Mouse (Mus musculus) frontal cortex, postnatal 10 days (tissue): ENCODE measurements around the gene D5Ertd579e.

Source experiments
- DNase-seq, 2 experiments: peaks; one replicate each; pipeline ENCODE4 v3.0.0; 2022; ENCODE audit warnings: low spot score in 2 of 2, mixed read lengths in 1 of 2

The D5Ertd579e gene

DNA sequence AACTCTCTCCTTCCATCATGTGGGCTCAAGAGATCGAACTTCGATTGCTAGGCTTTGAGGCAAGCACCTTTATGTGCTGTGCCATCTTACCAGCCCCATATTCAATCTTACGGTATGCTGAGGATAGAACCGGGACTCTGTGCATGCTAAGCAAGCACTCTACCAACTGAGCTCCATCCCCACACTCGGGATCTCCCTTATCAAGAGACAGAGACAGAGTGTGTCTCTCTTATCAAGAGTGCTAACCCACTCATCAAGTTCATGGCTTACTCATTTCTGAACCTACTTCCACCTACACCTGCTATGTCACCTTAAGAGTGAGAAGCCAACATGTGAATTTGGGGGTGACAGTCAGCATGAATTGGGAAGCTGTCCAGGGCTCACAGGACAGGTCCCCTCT lies 24.4 kb upstream of the D5Ertd579e start:
- no peak for DNase-seq

DNA sequence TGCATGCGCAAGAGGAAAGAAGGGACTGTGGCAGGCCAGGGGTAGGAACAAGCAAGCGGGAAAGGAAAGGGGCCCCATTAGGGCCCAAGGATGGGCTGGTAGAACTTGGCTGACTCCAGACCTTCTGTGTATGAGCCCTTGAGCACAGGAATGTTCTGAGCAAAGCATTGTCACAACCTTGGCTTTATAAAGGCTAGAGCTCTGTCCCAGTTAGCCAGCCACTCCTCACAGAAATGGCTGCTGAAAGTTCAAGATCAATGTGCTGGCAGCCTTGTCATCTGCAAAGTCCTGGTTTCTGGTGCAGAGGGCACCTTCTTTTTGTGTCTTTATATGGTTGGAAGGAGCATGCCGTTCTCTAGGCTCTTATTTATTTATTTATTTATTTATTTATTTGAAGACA lies 23.8 kb upstream of the D5Ertd579e start:
- DNase-seq: no peak

DNA sequence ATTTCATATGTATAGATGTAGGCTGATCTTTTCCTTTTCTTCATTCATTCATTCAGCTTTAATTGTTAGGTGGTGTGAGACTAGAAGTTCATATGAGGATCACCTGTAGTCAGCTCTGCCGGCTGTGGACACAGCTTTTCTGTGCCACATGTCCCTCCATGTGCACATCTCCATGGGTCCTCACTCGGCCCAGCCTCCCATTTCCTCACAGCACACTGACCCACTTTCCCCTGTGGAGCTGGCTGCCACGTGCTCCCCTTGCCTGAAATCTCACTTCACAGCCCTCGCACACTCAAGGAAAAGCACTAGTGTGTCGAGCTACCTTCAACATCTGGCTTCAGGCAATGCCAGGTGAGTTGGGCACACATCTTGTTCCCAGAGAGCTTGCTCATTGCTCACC lies 23.3 kb upstream of the D5Ertd579e start:
- no peak for DNase-seq

DNA sequence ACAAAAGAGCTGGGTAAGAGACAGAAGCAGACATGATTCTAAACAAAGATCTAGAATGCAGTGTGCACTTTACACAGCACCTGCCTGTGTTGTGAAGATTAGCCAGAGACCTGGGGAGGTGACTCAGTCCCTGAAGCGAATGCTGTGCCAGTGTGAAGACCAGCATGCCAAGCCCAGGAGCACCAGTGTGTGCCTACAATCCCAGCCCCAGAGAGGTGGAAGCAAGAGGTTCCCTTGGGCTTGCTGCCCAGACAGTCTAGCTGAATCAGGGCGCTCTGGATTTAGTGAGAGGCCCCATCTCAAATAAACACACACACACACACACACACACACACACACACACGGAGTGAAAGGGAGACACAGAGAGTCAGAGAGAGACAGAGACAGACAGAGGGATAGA lies 22.1 kb upstream of the D5Ertd579e start:
- no peak for DNase-seq

DNA sequence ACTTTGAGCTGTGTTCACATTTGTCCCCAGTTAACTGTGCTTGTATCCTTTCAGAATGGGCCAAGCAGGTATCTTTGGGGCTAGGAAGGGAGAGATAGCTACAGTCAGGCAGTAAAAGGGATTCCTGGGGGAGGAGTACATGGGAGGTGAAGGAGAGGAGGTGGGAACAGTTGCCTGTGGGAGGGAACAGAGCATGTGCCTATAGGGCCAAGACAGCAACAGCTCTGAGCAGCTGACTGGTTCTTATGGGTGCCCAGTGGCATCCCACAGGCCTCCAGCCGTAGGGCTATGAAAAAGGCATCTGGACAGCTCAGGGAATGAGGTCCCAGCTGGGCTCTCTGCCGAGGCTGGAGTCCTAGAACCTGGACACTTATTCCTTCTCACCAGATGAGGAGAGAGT lies 21.0 kb upstream of the D5Ertd579e start:
- DNase-seq: no peak

DNA sequence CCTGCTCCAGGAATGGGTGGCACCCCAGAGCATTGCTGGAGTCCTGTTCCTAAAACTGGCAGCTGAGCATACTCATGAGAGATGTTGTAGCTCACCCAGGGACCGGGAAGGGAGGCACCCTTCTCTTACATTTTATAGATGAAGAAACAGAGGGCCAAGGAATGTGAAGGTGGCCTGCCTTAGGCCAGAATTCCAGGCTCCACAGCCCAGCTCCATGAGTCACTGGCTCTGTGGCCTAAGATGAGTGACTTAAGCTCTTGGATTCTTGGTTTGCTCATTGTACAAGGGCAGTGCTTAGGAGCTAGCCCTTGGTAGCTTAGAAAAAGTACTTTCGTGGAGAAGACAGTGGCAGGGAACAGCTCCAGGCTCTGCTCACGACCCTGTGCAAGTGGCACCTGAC lies 19.0 kb upstream of the D5Ertd579e start:
- DNase-seq: no peak

DNA sequence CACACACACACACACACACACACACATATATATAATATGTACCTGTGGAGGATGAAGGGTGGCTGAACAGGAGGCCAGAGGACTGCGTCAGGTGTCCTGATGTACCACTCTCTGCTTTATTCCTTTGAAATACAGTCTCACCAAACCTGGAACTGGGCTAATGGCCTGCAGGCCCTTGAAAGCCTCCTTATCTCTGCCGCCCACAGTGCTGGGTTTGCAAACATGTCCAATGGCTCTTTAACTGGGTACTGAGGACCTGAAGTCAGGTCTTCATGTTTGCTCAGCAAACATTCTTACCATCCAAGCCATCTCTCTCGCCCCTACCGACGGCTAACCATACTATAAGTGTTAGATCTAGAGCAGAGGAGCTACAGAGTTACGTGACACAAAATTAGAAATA lies 17.9 kb upstream of the D5Ertd579e start:
- DNase-seq: no peak

DNA sequence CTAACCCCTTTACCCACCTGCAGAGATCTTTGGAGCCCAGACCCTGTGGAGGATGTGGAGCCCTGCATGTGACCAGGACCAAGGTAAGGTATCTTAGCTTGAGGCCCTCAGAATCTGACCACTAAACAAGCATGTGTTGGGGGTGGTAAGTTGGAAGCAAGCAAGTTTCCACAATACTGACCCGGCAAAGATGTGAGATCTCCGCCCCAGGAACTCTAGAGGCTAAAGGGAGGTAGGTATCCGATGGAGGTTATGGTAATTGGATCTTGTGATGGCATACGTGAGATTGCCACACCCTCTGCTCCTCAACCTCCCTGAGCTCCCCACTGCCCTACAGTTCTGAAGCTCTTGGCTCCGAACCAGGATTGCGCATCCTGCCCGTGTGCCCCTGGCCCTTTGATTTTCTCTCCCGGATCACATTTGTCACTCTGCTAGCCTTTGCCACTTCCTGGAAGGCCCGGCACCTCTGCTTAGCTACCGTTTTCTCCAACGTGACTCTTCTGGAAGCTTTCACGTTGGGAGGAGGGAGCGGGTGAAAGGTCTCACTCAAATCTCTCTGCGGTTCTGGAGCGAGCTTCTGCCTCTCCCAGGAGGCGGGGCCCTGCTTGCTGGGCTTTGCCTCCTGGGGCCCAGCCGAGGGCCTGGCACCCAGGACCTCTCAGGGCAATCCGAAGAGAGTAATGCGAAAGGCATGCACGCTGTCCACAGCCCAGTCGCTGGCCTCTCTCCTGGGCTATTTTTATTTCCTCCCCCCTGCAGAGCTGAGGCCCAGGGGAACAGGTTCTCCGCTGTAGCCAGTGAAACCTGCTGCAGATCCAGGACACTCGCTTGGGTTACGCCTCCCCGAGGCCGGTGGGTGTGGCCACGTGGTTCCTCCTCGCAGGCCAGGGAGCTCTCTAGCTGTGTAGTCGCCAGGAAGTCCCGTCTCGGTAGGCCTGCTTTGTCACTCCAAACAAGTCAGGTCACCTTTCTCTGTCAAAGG lies 17.0 kb upstream of the D5Ertd579e start:
- DNase-seq: peak; percentile 46 to 53

DNA sequence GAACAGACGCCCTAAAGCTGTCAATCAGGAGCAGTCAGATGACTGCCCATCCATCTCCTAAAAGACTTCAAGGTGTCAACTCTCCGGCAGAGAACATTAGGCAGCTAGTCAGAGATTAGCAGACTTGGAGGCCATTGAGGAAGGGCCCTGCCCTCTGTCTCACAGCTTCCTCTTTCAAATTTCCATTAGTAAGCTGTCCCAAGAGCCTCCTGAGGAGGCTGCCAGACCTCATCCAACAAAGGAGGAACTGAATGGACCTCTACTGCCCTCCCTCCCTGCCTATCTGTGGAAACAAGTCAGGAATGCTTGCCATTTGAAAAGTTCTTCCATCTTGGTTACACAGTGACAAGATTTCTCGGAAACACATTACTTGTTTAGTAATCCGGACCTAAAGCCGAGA lies 16.0 kb upstream of the D5Ertd579e start:
- no peak for DNase-seq

DNA sequence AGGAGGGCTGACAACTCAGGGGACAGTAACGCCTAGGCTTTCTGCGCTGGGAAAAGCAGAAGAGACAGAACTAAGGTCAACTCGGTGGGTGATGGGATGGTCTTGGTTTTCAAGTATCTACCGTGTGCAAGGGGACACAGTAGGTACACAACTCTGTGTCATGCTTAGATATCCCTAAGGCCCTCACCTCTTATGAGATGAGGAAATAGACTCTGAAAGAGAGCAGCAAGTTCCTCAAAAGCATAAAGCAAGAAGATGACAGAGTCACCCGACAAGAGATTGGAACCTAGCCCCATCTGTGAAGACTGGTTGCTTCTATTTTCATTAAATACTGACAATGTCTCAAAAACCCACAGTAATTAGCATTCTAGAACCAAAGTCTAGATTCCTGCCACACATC lies 10.0 kb upstream of the D5Ertd579e start:
- no peak for DNase-seq

DNA sequence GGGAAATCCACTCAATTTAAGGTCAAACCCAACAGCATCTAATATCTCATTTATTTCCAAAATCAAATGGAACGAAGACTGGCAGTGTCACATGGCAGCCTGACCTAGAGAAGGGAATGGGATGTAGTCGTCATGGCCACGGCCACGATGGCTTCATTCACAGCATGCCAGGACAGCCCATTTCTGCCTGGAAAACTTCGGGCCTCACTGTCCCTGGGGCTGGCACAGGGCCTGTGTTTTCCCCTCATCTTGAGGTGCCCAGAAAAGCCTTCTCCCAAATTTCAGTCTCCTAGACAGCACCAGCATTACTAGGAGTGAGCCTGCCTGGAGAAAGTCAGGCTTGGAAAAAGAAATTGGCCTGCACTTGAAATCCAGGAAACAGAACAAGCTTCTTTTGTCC lies 9.6 kb upstream of the D5Ertd579e start:
- DNase-seq: no peak

DNA sequence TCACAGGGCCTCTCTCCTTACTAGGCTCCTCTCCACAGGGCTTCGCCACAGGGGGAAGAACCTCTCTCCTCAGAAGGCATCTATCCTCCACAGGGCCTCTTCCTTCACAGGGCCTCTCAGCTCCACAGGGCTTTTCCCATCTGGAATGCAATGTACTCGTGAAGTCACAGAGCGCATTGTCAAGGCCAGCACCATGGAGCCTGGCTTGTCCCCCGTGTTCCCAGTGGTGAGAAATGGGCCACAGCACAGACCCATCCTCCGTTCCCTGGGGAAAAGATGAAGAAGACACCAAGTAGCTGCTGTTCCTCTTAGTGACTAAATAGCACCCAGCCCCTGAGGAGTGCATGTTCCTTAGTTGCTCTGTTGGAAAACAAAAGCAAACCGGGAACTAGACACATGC lies 8.9 kb upstream of the D5Ertd579e start:
- DNase-seq: no peak

DNA sequence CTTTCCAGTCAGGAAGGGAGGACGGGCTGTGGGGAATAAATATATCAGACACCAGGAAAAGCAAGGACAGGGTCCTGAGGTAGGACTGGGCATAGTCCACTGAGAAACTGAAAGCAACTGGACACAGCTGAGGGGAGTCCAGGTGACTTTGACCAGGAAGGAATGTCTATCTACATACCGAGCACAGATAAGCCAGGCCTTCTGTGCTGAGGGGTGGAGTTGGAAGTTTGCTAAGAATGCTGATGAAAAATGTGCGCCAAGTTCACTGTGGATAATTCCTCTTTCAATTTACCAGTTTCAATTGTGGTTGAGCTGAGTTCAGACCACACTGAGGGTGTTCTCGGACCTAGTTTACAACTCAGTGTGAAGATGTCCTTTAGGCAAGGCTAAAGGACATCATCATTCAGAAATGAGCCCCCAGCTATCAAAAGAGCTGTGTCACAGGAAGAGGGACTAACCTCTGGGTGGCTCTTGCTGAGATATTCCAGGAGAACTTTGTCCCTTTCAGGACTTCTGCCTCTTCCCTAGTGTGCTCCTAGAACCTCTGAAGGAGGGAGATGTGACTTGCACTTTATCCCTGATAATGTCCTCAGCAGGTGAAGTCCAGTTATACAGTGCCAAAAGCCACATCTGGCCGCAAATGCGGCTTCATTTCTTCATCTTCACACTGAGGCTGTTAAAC lies 5.3 kb upstream of the D5Ertd579e start:
- DNase-seq: no peak

DNA sequence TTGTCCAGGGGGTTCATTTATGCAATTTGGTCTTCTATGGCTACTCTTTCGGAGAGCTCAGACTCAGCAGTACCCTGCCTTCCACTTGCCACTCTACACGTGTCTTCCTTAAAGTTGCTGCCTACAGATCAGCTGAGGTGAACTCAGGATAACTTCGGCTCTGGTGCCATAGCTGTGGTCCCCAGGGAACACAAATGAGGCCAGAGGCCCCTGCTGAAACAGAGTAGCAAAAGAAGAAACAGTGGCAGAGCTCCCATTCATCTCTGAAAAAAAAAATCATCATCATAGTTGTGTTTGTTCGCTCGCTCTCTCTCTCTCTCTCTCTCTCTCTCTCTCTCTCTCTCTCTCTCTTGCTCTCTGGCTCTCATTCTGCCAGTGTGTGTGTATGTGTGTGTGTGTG lies 2.9 kb upstream of the D5Ertd579e start:
- no peak for DNase-seq

DNA sequence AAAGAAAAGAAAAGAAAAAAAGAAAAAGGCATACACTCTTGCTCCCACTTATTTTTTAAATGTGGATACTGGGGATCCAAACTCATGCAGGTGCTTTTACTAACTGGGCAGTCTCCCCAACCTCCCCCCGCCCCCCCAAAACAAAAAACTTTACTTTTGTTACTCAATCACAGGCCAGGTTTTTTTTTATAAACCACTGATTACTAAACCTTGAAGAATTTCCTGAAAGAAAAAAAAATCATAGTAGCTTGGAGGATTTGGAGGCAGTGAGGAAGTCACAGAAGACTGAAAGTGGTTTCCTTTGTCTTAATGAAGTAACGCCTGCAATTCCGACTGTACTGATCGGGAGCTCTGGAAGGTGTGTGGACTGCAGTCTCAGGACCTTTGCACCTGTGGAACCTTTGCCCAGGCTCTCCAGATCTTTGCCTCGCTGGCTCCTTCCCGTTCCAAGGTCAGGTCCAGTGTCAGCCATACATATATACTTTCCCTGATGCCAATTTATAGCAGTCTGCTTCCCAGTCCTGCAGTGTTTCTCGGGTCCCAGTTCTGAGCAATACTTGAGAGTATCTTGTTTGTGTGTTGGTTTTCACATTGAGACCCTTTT lies 2.3 kb upstream of the D5Ertd579e start:
- DNase-seq: no peak

DNA sequence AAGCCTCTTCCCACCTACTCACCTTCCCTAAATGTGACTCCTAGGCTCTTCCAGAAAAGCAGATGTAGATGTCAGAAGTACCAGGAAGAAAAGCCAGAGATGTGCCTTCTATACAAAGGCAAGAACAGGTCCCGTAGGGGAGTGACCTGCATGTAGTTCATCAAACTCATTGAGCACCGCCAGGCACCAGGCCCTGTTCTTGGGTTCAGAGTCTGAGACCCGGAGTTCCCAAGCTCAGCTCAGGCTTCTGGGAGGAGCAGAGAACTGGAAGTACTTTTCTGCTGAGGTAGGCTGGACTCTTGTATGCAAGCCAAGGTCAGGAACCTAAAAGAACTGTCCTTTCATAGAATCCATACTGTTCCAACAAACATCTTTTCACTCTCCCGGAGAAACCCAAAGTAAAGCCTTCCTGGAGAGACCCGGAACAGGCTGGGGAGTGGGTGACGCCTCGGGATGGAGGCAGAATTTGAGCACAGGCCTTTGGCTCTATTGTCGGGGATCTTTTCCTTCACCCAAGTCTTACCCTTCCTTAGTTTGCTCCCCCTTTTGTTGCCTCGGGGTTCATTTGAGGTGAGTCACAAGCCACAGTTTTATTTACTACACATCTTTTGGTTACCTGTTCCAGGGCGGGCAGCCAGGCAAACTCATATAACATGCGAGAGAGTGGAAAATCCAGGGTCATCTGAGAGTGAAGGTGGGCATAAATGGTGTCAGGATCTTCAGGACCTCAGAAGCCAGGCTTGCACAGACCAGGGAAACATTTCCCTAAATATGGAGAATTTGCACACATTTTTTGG lies 878 bp upstream of the D5Ertd579e start:
- DNase-seq: no peak

DNA sequence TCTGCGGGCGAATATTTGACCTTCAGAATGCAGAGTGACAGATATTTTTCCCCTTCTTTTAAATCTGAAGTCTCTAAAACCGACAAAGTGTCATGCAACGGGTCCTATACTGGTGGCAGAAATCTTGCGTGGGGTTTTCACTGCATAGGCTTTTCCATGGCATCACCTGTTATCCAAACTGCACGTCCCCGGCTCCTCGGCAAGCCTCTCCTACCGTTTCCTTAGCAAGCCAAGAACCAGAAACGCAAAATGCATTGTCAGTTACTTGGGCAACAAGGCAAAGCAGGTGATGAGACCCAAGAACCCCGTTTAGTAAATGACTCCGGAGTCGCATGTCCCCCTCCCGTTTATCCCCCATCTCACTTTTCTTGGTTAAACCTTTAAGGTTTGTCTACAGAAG lies 819 bp downstream of the D5Ertd579e start:
- no peak for DNase-seq

DNA sequence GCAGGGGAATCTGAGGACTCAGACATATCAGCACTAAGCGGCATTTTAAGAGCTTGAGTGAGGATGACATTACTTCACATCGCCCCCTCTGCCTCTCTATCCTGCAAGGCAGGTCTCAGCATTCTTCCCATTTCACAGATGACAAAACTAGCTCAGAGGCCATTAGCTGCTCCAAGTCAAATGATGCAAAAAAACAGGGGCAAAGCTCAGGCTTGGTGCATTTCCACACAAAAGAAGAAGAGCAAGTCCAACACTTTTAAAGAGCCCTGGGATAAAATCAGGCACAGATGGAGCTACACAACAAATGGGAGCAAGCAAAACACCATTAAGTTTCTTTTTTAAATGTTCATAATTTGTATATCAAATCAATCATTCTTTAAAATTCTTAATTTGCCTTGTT lies 2.2 kb downstream of the D5Ertd579e start:
- no peak for DNase-seq

DNA sequence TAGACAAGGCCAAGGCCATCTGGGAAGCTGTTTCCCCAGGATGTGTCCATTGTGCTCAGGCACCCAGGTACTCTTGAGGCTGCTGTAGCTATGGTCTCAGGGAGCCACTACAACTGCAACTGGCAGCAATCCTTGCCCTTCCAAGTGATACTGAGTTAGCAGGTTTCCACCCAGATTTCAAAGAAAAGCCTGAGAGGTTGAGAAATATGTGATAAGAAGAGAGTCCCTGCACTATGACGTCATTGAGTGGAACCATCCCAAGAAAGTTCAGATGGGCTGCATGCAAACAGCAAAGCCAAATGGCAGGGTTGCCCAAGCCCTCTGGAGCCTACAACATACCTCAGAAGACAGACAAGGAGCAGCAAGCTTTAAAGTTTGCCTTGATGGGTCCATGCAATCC lies 4.4 kb downstream of the D5Ertd579e start:
- no peak for DNase-seq

DNA sequence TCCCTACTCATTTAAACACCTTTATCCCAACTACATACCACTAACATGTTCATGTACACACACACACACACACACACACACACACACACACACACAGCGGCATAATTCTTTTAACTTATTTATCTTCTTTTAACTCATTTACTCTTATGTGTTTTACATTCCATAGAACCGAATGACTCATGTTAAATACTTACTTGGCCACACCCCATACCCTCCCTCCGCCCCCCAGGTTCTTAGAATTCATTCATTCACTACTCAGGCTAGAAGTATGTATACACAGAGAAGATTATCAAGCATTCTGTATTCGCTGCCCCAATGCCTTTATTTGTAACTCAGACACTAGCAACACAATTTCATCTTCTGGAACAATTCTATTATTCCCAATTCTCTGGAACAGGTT lies 10.7 kb downstream of the D5Ertd579e start:
- no peak for DNase-seq

DNA sequence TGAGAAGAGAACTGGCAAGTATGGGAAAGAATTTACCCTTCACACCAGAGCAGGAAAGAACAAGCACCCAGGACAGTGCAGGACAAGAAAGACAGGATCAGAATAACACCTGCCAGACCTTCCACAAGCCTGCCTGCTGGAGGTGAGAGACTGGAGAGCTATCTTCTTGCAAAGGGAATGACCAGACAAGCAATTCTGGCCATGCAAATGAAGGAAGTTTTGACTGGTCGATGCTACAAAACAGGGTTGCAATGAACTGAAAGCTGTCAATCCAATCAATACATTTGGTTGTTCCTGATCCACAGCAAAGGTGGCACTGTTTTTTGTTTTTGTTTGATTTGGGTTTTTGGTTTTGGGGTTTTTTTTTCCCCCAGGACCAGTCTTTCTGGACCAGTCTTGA lies 12.2 kb downstream of the D5Ertd579e start:
- no peak for DNase-seq

DNA sequence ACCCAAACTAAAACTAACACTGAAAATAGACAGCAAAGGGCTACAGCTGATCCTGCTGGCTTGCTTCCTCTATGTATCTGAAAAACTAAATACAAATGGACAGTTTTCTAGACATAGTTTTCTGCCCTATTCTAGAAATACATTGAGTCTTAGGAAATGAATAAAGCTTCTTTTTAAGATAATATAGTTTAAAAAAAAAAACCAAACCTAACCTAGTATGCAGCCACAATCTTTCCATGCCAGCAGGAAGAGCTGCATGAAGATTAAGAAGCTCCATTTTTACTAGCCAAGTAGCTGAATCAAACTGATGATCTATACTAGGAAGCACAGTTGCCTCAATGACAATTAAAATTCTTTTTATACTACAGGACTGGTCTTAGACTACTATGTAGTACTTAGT lies 14.6 kb downstream of the D5Ertd579e start:
- DNase-seq: no peak
